Mouse (Mus musculus): ENCODE results near the gene Fbxw19.

GRCm38 (mm10) chr9:109449040-109449439 is 46.6 kb downstream of the Fbxw19 start, which contains the start of gene Fbxw16:
- no peak for TF ChIP-seq GATA1 (IDR thresholded peaks at IDR 0.05; ENCODE audit: borderline replicate concordance, low read length)
- no peak for TF ChIP-seq FLI1 (IDR thresholded peaks at IDR 0.05; ENCODE audit: low read length)

Measured in megakaryocyte, embryonic 14.5 days (primary cell).